Mouse (Mus musculus) gastrocnemius, postnatal 4 days (tissue): ENCODE measurements around the gene Etfdh. TPM values are rescaled to one million over a fixed set of nuclear protein-coding genes. Genes with fewer than 3 reads are reported as not detected.
"Not testable (repeated sequence)": the region's sequence is repeated elsewhere in the genome, so short reads cannot be mapped to it uniquely, and the experiment has no call there.

ENCODE experiments used
- DNase-seq, 2 experiments: peaks; one replicate each; pipeline ENCODE4 v3.0.0; 2021 to 2022; ENCODE audit warnings: low spot score in 2 of 2, mixed read lengths in 2 of 2
- total RNA-seq, 2 experiments: library from RNA; stranded (reverse); gene quantifications; 2 replicates each; pipeline ENCODE4 v1.2.3; 2021

Gene Etfdh
- total RNA-seq, 2 experiments from 2014 or later, result 89.9 to 98.4 TPM

- DNase-seq, result no peak
These were observed 51.1 kb downstream of the Etfdh start for GRCm38 (mm10) chr3:79578164-79578563.

GRCm38 (mm10) chr3:79577606-79578005 is 51.7 kb downstream of the Etfdh start:
- no peak for DNase-seq

- no peak for DNase-seq
These were observed 52.4 kb downstream of the Etfdh start for GRCm38 (mm10) chr3:79576865-79577264.

GRCm38 (mm10) chr3:79576468-79576816 is 52.9 kb downstream of the Etfdh start:
- DNase-seq, result no peak

- DNase-seq, result no peak
These were observed 53.5 kb downstream of the Etfdh start for GRCm38 (mm10) chr3:79575576-79576467.

- DNase-seq, result no peak
These were observed 55.0 kb downstream of the Etfdh start for GRCm38 (mm10) chr3:79574336-79574735.

- not testable (repeated sequence) for DNase-seq
These were observed 55.9 kb downstream of the Etfdh start for GRCm38 (mm10) chr3:79573376-79573775.

- DNase-seq, result no peak
These were observed 56.9 kb downstream of the Etfdh start for GRCm38 (mm10) chr3:79572399-79572798.

GRCm38 (mm10) chr3:79569351-79569681 is 60.0 kb downstream of the Etfdh start:
- no peak for DNase-seq

GRCm38 (mm10) chr3:79568629-79569350 is 60.5 kb downstream of the Etfdh start:
- DNase-seq, result no peak

- DNase-seq, result peak; percentile 67 to 85
These were observed 61.5 kb downstream of the Etfdh start, which contains the start of gene Fnip2 for GRCm38 (mm10) chr3:79567703-79568362. Gene Fnip2, minus strand, starts transcription at chr3:79567796.

- peak; percentile 30 to 40 for DNase-seq
These were observed 62.3 kb downstream of the Etfdh start for GRCm38 (mm10) chr3:79566716-79567691.

GRCm38 (mm10) chr3:79564875-79565606 is 64.3 kb downstream of the Etfdh start:
- no peak for DNase-seq

- DNase-seq, result no peak
These were observed 65.8 kb downstream of the Etfdh start for GRCm38 (mm10) chr3:79563511-79563910.

- no peak for DNase-seq
These were observed 67.2 kb downstream of the Etfdh start for GRCm38 (mm10) chr3:79561784-79562715.

- no peak for DNase-seq
These were observed 68.7 kb downstream of the Etfdh start for GRCm38 (mm10) chr3:79560555-79560954.

- no peak for DNase-seq
These were observed 69.6 kb downstream of the Etfdh start for GRCm38 (mm10) chr3:79559773-79560045.

GRCm38 (mm10) chr3:79559021-79559772 is 70.1 kb downstream of the Etfdh start:
- no peak for DNase-seq
